Mouse (Mus musculus) CH12.LX (cell line): Measurements from ENCODE around the gene Rbbp6. TPM values are rescaled to one million over a fixed set of nuclear protein-coding genes. Genes with fewer than 3 reads are reported as not detected.

Experiments used
- DNase-seq: peaks from one replicate; pipeline ENCODE4 v3.0.0-alpha.2; 2013; ENCODE audit errors: extremely low read depth
- H3K27ac ChIP-seq: 2 replicates; pipeline ENCODE4 v1.5.1; 2012; ENCODE audit warnings: low read depth, mild to moderate bottlenecking, control low read depth, moderate library complexity; ENCODE audit not compliant: insufficient read depth
- H3K27me3 ChIP-seq: replicated peaks from 2 replicates; pipeline ENCODE3; 2012; ENCODE audit warnings: inconsistent platforms
- H3K36me3 ChIP-seq, 2 experiments: replicated peaks in 1 of 2; 2 replicates each; pipeline versions ENCODE3 to v1.6.1; 2012; ENCODE audit warnings: inconsistent platforms in 1 of 2, low read length in 1 of 2, mild to moderate bottlenecking in 1 of 2, mixed read lengths in 1 of 2, moderate library complexity in 1 of 2; ENCODE audit not compliant: control insufficient read depth in 1 of 2, insufficient read depth in 1 of 2
- H3K4me1 ChIP-seq, 2 experiments: 2 replicates each; pipeline ENCODE4 v1.6.1; 2012; ENCODE audit warnings: inconsistent platforms in 1 of 2, moderate library complexity in 1 of 2; ENCODE audit not compliant: insufficient read depth in 2 of 2, control insufficient read depth in 1 of 2
- H3K4me2 ChIP-seq: 2 replicates; pipeline ENCODE4 v1.6.1; 2012; ENCODE audit warnings: low read depth, mild to moderate bottlenecking, control low read depth; ENCODE audit not compliant: poor library complexity, insufficient read depth, severe bottlenecking
- H3K4me3 ChIP-seq, 3 experiments: fragments of 150-350 bp in 1 of 3; sonication (generic) in 1 of 3; replicated peaks in 1 of 3; 2 replicates each; pipeline versions ENCODE3 to v1.5.1; 2011 to 2012; ENCODE audit warnings: low read depth in 2 of 3, low read length in 2 of 3, mild to moderate bottlenecking in 2 of 3, moderate library complexity in 2 of 3, control low read depth in 1 of 3, improper control_type of control experiment in 1 of 3, inconsistent platforms in 1 of 3, mixed read lengths in 1 of 3; ENCODE audit not compliant: poor library complexity in 1 of 3
- H3K79me2 ChIP-seq: replicated peaks from 2 replicates; pipeline ENCODE4 v1.6.1; 2012; ENCODE audit warnings: mild to moderate bottlenecking, moderate library complexity; ENCODE audit not compliant: control insufficient read depth, poor library complexity, insufficient read depth, severe bottlenecking; ENCODE audit errors: extremely low read depth
- H3K9ac ChIP-seq: 2 replicates; pipeline ENCODE4 v1.6.1; 2012; ENCODE audit warnings: low read depth, mild to moderate bottlenecking, control low read depth, moderate library complexity; ENCODE audit not compliant: insufficient read depth
- H3K9me3 ChIP-seq: replicated peaks from 2 replicates; pipeline ENCODE3; 2012; ENCODE audit warnings: low read length, inconsistent platforms, mixed read lengths
- BHLHE40 ChIP-seq: IDR thresholded peaks from 2 replicates; pipeline ENCODE4 v1.6.1; 2011; ENCODE audit warnings: mild to moderate bottlenecking, low read depth, low read length, improper control_type of control experiment
- CHD1 ChIP-seq: IDR thresholded peaks from 2 replicates; pipeline ENCODE4 v1.6.1; 2012; ENCODE audit warnings: low read depth, low read length, improper control_type of control experiment, inconsistent platforms
- ELF1 ChIP-seq: IDR thresholded peaks from 2 replicates; pipeline ENCODE4 v1.6.1; 2014; ENCODE audit warnings: low read depth, mild to moderate bottlenecking, inconsistent platforms, low read length, improper control_type of control experiment
- ETS1 ChIP-seq: conservative IDR thresholded peaks from 2 replicates; pipeline ENCODE4 v1.6.1; 2012; ENCODE audit warnings: low read depth, mild to moderate bottlenecking, inconsistent platforms, low read length, improper control_type of control experiment, moderate library complexity
- JUN ChIP-seq: IDR thresholded peaks from 2 replicates; pipeline ENCODE4 v1.6.1; 2011; ENCODE audit warnings: low read depth, mild to moderate bottlenecking, low read length, improper control_type of control experiment, moderate library complexity; ENCODE audit not compliant: insufficient read depth
- JUND ChIP-seq: conservative IDR thresholded peaks from 2 replicates; pipeline ENCODE4 v1.6.1; 2011; ENCODE audit warnings: low read depth, low read length, improper control_type of control experiment
- KAT2A ChIP-seq: IDR thresholded peaks from 2 replicates; pipeline ENCODE4 v1.6.1; 2012; ENCODE audit warnings: low read length, improper control_type of control experiment, inconsistent platforms; ENCODE audit not compliant: insufficient replicate concordance
- MAFK ChIP-seq: IDR thresholded peaks from 2 replicates; pipeline ENCODE4 v1.6.1; 2011; ENCODE audit warnings: low read length, improper control_type of control experiment; ENCODE audit not compliant: insufficient replicate concordance
- MXI1 ChIP-seq: IDR thresholded peaks from 2 replicates; pipeline ENCODE4 v1.6.1; 2011; ENCODE audit warnings: mild to moderate bottlenecking, low read depth, low read length, improper control_type of control experiment
- MYC ChIP-seq: IDR thresholded peaks from 2 replicates; pipeline ENCODE4 v1.6.1; 2011; ENCODE audit warnings: low read depth, mild to moderate bottlenecking, improper control_type of control experiment, low read length
- NELFE ChIP-seq: IDR thresholded peaks from 2 replicates; pipeline ENCODE4 v1.6.1; 2011; ENCODE audit warnings: low read depth, low read length, improper control_type of control experiment
- NRF1 ChIP-seq: IDR thresholded peaks from 2 replicates; pipeline ENCODE4 v1.6.1; 2014; ENCODE audit warnings: low read depth, mild to moderate bottlenecking, inconsistent platforms, low read length, improper control_type of control experiment, moderate library complexity
- PAX5 ChIP-seq: IDR thresholded peaks from 2 replicates; pipeline ENCODE4 v1.6.1; 2012; ENCODE audit warnings: low read length, inconsistent platforms, mixed read lengths
- POLR2AphosphoS2 ChIP-seq: IDR thresholded peaks from 2 replicates; pipeline ENCODE4 v1.6.1; 2011; ENCODE audit warnings: low read depth, low read length, improper control_type of control experiment
- SMC3 ChIP-seq: IDR thresholded peaks from 2 replicates; pipeline ENCODE4 v1.6.1; 2011; ENCODE audit warnings: low read depth, low read length, improper control_type of control experiment
- TBP ChIP-seq: conservative IDR thresholded peaks from 2 replicates; pipeline ENCODE4 v1.6.1; 2011; ENCODE audit warnings: low read depth, low read length, improper control_type of control experiment
- UBTF ChIP-seq: IDR thresholded peaks from 2 replicates; pipeline ENCODE4 v1.6.1; 2012; ENCODE audit warnings: low read depth, mild to moderate bottlenecking, inconsistent platforms, low read length, improper control_type of control experiment, moderate library complexity
- ZMIZ1 ChIP-seq: IDR thresholded peaks from 2 replicates; pipeline ENCODE4 v1.6.1; 2012; ENCODE audit warnings: low read depth, mild to moderate bottlenecking, inconsistent platforms, low read length, improper control_type of control experiment
- ZNF384 ChIP-seq: IDR thresholded peaks from 2 replicates; pipeline ENCODE4 v1.6.1; 2012; ENCODE audit warnings: low read depth, low read length, improper control_type of control experiment, inconsistent platforms
- dilution Hi-C: fragments of 300-500 bp; cut with MboI; formaldehyde crosslinking; loops from 2 replicates; pipeline ENCODE4 v1.14.3; 2020; ENCODE audit warnings: low sequenced_read_pairs; ENCODE audit not compliant: extremely low pct_unique_long_range_greater_than_20kb, extremely low pct_ligation_motif_present
- in situ Hi-C: fragments of 300-500 bp; cut with MboI; formaldehyde crosslinking; loops from 3 replicates; pipeline ENCODE4 v1.14.3; 2019; ENCODE audit warnings: low sequenced_read_pairs, low pct_ligation_motif_present, low pct_unique_long_range_greater_than_20kb, mixed read lengths
- polyA plus RNA-seq: library from polyadenylated mRNA; unstranded; fragments of >175 nt; gene quantifications from 2 replicates; pipeline ENCODE4 v1.2.1, GENCODE M21; 2012; ENCODE audit warnings: low read depth; ENCODE audit not compliant: insufficient read length
- total RNA-seq, 2 experiments: library from RNA; depleted of rRNA; stranded (reverse); fragments of 300-350 nt in 1 of 2; fragments of >200 nt in 1 of 2; gene quantifications; 2 replicates each; pipeline ENCODE4 v1.2.3; 2012 to 2014

Rbbp6 gene
- total and polyA plus RNA-seq, 3 experiments, result 17.8 to 93.0 (median 22.9) TPM

- TF ChIP-seq SMC3 (no peak), ETS1 (no peak), PAX5 (no peak), NELFE (peak; percentile 94), MYC (no peak; the same call in 1 of the 2 replicates), JUND (no peak), ELF1 (peak; percentile 47), TBP (0 out of 2 replicates have a peak, but pooled peaks have one; percentile 32), BHLHE40 (peak; percentile 96), KAT2A (no peak; the same call in 1 of the 2 replicates)
These were observed 3.9 kb downstream of the Rbbp6 start (continued) for GRCm38 (mm10) chr7:122969231-122970032.

GRCm38 (mm10) chr7:122970119-122970781 lies 4.8 kb downstream of the Rbbp6 start:
- DNase-seq, result peak; percentile 18

GRCm38 (mm10) chr7:122970864-122971420 lies 5.5 kb downstream of the Rbbp6 start:
- Histone ChIP-seq H3K4me2 (peak overlapping the region; percentile 99), H3K4me1 (peaks cover 0 to 28% of the 10 kb centered on the region in 2 experiments; a peak in 2 of 4 replicates), H3K79me2 (peaks cover 51% of the 10 kb centered on the region), H3K9me3 (no peaks in the 10 kb centered on the region), H3K36me3 (peaks cover 3 to 14% of the 10 kb centered on the region in 2 experiments), H3K27me3 (no peaks in the 10 kb centered on the region), H3K4me3 (peak overlapping the region; percentile 77 to 89 (median 83)), H3K27ac (no peak overlapping the region), H3K9ac (peak overlapping the region; percentile 98)
- in situ Hi-C loops, result no loop called here
- dilution Hi-C loops, result no loop called here
- no peak for TF ChIP-seq ETS1
- TF ChIP-seq SMC3, result no peak
- peak; percentile 60; the same call in 1 of the 2 replicates for TF ChIP-seq CHD1
- TF ChIP-seq JUN, result no peak
- TF ChIP-seq ZNF384, result no peak
- no peak for DNase-seq

More at GRCm38 (mm10) chr7:122970119-122970781, 4.8 kb downstream of the Rbbp6 start:
- H3K9me3 ChIP-seq, result no peaks in the 10 kb centered on the region
- H3K27me3 ChIP-seq, result no peaks in the 10 kb centered on the region
- dilution Hi-C loops, result no loop called here
- H3K4me2 ChIP-seq, result no peak overlapping the region
- in situ Hi-C loops, result no loop called here
- H3K79me2 ChIP-seq, result peaks cover 46% of the 10 kb centered on the region
- H3K4me3 ChIP-seq, result peak overlapping the region; percentile 77 to 89 (median 83)
- H3K9ac ChIP-seq, result peak overlapping the region; percentile 98
- peaks cover 0 to 9% of the 10 kb centered on the region in 2 experiments for H3K36me3 ChIP-seq
- peak overlapping the region; percentile 34; the same call in 1 of the 2 replicates for H3K27ac ChIP-seq
- peaks cover 0 to 23% of the 10 kb centered on the region in 2 experiments; a peak in 2 of 4 replicates for H3K4me1 ChIP-seq
- TF ChIP-seq ZNF384 (no peak), BHLHE40 (no peak), POLR2AphosphoS2 (0 out of 2 replicates have a peak, but pooled peaks have one; percentile 2), NRF1 (no peak), UBTF (peak; percentile 93), MAFK (no peak), ZMIZ1 (no peak), PAX5 (no peak), ELF1 (no peak), MXI1 (no peak)
